Mouse (Mus musculus) kidney, adult 2 months (tissue): Measurements from ENCODE around the gene Tyr.

ENCODE experiments used
- CTCF ChIP-seq: fragments of 200-500 bp; conservative IDR thresholded peaks from 2 replicates; pipeline ENCODE4 v1.5.1; 2011; ENCODE audit warnings: low read depth, mild to moderate bottlenecking, control low read depth, low read length, moderate library complexity, mixed read lengths; ENCODE audit not compliant: insufficient read depth, insufficient read length
- POLR2A ChIP-seq: fragments of 200-500 bp; IDR thresholded peaks from one replicate; pipeline ENCODE4 v1.6.1; 2011; ENCODE audit warnings: low read depth, low read length, control low read depth

GRCm38 (mm10) chr7:87493412-87493811, at the start of gene Tyr:
- TF ChIP-seq POLR2A (no peak), CTCF (no peak)
